Mouse (Mus musculus): ENCODE measurements around the gene Rnase2b.

- TF ChIP-seq CTCF (IDR thresholded peaks at IDR 0.05; ENCODE audit: borderline replicate concordance, control insufficient read depth, extremely low read depth, insufficient read depth, low read length, poor library complexity) (no peak), POLR2A (IDR thresholded peaks at IDR 0.05; ENCODE audit: control insufficient read depth, extremely low read depth, insufficient read depth, low read length, poor library complexity) (no peak)
Measured at GRCm38 (mm10) chr14:51146685-51147084, 15.4 kb upstream of the Rnase2b start, which contains the start of gene Rnase1.
